In the genomic region with DNA sequence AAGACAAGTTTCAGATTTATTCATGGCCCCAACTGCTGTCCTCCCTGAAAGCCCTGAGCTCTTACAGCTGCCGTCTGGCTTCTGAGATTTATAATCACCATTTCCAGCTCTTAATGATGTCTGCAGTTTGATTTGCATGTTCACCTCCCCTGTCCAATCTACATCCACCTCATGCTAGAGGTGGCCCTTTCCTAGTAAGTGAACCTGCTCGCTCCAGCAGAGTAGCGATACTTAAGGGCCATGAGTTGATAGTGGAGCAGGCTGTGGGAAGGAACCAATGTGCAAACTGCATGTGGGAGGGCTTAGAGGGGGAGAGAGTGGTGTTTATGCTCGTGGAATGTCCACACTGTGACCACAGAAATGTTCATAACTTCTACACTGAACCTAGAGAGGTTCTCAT, we compare ENCODE assay signal across 23 mouse cellular contexts.
"Had no signal": no experiment of that assay in that cellular context is flagged by ENCODE, and none has a peak within 500 bp of the region (broad histone marks: within the 10 kb centered on the region; RNA-seq: fewer than 3 reads in every experiment).

No protein-coding gene starts in this region.

- ATAC-seq: forebrain, postnatal 0 days; hindbrain, postnatal 0 days; intestine, embryonic 16.5 days; liver, embryonic 12.5 days had no signal

- H3K36me3 ChIP-seq: heart, embryonic 13.5 days; heart, embryonic 15.5 days; limb, embryonic 13.5 days; limb, embryonic 15.5 days; liver, embryonic 12.5 days had no signal

- H3K4me1 ChIP-seq: heart, embryonic 13.5 days; heart, embryonic 15.5 days; limb, embryonic 13.5 days; limb, embryonic 15.5 days; liver, embryonic 12.5 days had no signal

- H3K9ac ChIP-seq: forebrain, postnatal 0 days; heart, embryonic 13.5 days; heart, embryonic 15.5 days; hindbrain, embryonic 13.5 days; hindbrain, embryonic 15.5 days; limb, embryonic 13.5 days; limb, embryonic 15.5 days; liver, embryonic 12.5 days; liver, embryonic 14.5 days had no signal

- DNase-seq: forebrain, postnatal 0 days; gastrocnemius, postnatal 14 days; gastrocnemius, postnatal 36 days; heart, adult 11 months; heart, adult 2 months; heart, postnatal 14 days; heart, postnatal 36 days; kidney, adult 11 months; kidney, postnatal 14 days; layer of hippocampus, adult 9-11 months; layer of hippocampus, postnatal 36 days; left cerebral cortex, postnatal 4 days had no signal

- H3K4me2 ChIP-seq: heart, embryonic 11.5 days; heart, embryonic 13.5 days; heart, embryonic 15.5 days; hindbrain, embryonic 13.5 days; hindbrain, embryonic 15.5 days; limb, embryonic 13.5 days; limb, embryonic 15.5 days; liver, embryonic 12.5 days had no signal

- H3K9me3 ChIP-seq: heart, embryonic 15.5 days; hindbrain, embryonic 15.5 days; limb, embryonic 13.5 days; limb, embryonic 15.5 days had no signal

- H3K4me3 ChIP-seq: heart, adult 2 months; heart, embryonic 13.5 days; heart, embryonic 15.5 days; hindbrain, embryonic 13.5 days; hindbrain, embryonic 15.5 days; limb, embryonic 13.5 days; limb, embryonic 15.5 days; liver, embryonic 12.5 days had no signal

- H3K27me3 ChIP-seq: heart, embryonic 13.5 days; heart, embryonic 15.5 days; hindbrain, embryonic 13.5 days; hindbrain, embryonic 15.5 days; limb, embryonic 13.5 days; limb, embryonic 15.5 days; liver, embryonic 12.5 days had no signal

- H3K27ac ChIP-seq: heart, adult 2 months; heart, embryonic 13.5 days; heart, embryonic 15.5 days; hindbrain, embryonic 13.5 days; hindbrain, embryonic 15.5 days; hindbrain, postnatal 0 days; limb, embryonic 13.5 days; limb, embryonic 15.5 days; liver, embryonic 12.5 days; liver, embryonic 14.5 days had no signal
